Mouse (Mus musculus): Measurements from ENCODE around the gene Larp4. TPM values are rescaled to one million over a fixed set of nuclear protein-coding genes. Genes with fewer than 3 reads are reported as not detected.
"Not testable (repeated sequence)": the region's sequence is repeated elsewhere in the genome, so short reads cannot be mapped to it uniquely, and the experiment has no call there.

Gene Larp4
- total RNA-seq (2022) = 10 to 100 TPM; 41.2 to 61.1 (median 53.9) TPM

GRCm38 (mm10) chr15:99969765-99970164, at the start of gene Larp4:
Gene Larp4, plus strand, starts transcription at chr15:99970065.
- DNase-seq (ENCODE audit: low spot score) = not testable (repeated sequence)

GRCm38 (mm10) chr15:99931231-99931630, 38.6 kb upstream of the Larp4 start:
- no peak for DNase-seq (ENCODE audit: low spot score)

DNA sequence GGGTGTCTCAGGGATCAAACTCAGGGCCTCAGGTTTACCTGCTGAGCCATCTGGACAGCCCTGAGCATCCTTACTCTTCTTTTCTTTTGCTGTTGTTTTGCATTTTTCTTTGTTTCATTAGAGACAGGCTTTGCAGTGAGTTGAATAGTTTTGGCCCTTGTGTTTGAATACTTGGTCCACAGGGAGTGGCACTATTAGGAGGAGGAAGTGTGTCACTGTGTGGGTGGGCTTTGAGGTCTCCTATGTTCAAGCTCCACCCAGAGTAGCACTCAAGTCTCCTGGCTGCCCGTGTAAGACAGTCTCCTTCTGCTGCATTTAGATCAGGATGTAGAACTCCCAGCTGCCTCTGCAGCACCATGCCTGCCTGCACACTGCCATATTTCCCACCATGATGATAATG, 35.4 kb upstream of the Larp4 start:
- DNase-seq (ENCODE audit: low spot score) = no peak

DNA sequence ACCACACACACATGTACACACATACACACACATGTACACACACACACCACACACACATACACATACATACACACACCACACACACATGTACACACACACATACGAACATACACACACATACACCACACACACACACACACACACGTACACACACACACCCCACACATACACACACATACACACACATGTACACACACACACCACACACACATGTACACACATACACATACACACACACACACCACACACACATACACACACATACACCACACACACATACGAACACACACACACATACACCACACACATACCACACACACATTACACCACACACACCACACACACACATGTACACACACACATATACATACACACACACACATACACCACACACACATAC, 33.2 kb upstream of the Larp4 start:
- DNase-seq (ENCODE audit: low spot score) = no peak

DNA sequence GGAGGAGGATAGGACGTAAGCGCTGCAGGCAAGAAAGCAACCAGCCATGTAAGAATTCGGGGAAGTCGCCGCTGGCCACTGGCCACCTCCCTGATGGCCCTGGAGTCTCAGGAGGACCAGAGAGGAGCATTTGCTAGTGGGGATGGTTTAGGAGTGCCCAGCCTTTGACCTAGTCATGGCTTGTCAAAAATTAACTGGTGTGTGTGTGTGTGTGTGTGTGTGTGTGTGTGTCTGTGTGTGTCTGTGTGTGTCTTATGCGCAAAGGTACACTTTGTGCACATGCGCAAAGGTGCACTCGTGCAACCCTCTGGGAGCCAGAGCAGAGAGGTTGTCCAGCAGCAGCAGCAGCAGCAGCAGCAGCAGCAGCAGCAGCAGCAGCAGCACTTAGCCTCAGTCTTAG, 32.0 kb upstream of the Larp4 start:
- DNase-seq (ENCODE audit: low spot score) = no peak

GRCm38 (mm10) chr15:99940426-99940825, 29.4 kb upstream of the Larp4 start:
- no peak for DNase-seq (ENCODE audit: low spot score)

DNA sequence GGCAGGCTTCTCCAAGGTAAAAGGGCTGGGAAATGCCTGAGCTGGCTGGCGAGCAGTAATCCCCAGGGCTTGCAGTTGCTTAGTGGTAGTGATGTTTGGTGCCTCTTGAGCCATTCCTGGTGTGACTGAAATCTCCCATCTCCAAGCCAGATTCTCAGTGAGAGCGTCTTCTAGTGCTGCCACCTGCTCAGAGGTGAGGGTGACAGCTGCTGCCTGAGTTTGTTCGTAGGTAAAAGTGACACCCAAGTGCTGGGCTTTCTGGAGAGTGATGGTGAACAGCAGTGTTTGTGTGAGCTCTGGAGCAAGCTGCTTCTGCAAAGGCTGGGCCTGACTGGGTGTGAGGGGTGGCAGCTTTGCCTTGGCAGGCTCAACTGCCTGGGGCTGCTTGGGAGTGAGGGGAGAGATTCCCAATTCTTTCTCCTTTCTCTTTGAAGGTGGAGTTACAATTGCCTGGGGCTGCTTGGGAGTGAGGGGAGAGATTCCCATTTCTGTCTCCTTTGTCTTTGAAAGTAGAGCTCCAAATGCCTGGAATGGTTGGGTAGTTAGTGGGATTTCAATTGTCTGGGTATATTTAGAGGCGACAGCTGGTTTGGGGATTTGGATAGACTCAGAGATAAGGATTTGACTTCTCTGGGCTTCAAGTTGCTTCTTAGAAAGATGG, 28.8 kb upstream of the Larp4 start:
- DNase-seq (ENCODE audit: low spot score) = no peak

DNA sequence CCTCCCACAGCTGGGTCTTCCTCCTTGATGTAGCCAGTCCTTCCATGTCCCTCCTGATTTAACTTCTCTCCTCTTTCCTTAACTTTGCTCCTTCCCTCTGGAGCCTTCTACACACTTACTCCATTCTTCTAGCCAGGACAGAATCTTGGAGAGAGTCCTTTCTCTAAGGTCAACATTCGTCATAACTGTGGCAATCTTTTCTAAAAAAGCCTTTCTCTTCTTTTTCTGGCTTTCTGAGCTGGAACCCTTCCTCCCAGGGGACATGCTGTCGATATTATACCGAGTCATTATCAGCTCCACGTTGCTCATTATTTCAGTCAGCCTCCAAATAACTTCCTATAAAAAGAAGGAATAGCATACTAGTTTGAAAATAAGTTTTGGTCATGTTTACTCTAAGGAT, 14.5 kb upstream of the Larp4 start:
- DNase-seq (ENCODE audit: low spot score) = no peak

- DNase-seq (ENCODE audit: low spot score) = no peak
These were observed 4.6 kb upstream of the Larp4 start for GRCm38 (mm10) chr15:99965103-99965775.

DNA sequence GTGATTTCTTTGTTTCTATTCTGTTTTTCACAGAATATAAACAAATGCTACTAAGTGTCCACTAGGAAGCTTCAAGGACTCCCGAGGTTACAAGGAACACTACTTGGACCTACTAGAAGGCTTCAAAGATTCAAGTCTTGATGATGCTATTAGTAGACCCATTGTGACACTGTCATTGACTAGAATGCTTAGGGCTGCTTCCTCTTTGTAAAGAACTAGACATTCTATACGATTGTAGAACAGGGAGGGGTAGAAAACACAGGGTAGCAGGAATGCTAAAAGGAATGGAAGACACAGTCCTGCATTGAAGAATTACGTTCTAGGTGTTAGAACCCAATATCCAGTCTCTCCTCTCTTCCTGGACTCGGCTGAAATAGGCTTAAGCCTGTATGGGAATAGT, 2.9 kb upstream of the Larp4 start, which contains the start of gene Fam186a:
Gene Fam186a, minus strand, starts transcription at position 101 of the 400 bp plus-strand sequence.
- no peak for DNase-seq (ENCODE audit: low spot score)

GRCm38 (mm10) chr15:99970606-99971005, 741 bp downstream of the Larp4 start:
- peak; percentile 68 for DNase-seq (ENCODE audit: low spot score)

DNA sequence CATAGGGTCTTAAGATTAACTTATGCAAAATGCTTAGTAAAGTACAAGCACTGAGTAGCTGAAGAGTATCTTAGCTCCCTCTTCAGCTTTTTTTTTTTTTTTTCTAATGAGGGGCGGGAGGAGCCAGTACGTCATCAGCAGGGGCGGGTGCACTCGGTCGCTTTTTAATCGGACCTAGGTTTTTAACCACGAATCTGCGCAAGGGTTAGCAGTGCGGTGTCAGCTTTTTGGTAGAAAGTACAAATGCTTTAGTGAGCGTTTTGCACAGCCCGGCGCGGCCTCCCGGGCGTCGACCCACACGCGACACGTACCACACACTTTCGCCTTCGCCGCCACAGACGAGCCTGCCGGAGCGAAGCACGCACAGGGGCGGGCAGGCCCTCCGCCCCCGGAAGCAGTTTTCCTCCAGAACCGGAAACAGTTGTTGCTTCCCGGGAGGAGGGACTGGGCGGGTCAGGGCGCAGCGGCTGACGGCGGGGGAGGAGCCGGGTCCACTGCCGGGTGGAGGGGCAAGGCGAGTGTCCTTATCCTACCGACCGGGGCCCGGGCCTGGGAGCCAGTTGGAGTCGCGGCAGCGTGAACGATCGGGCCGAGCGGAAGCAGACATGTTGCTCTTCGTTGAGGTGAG, 2.6 kb downstream of the Larp4 start:
- DNase-seq (ENCODE audit: low spot score) = peak; percentile 97

- DNase-seq (ENCODE audit: low spot score) = no peak
These were observed 3.4 kb downstream of the Larp4 start for GRCm38 (mm10) chr15:99972989-99973911.

- DNase-seq (ENCODE audit: low spot score) = no peak
These were observed 4.8 kb downstream of the Larp4 start for GRCm38 (mm10) chr15:99974476-99975220.

- DNase-seq (ENCODE audit: low spot score) = not testable (repeated sequence)
These were observed 6.3 kb downstream of the Larp4 start for GRCm38 (mm10) chr15:99976121-99976520.

- DNase-seq (ENCODE audit: low spot score) = no peak
These were observed 9.4 kb downstream of the Larp4 start for GRCm38 (mm10) chr15:99979266-99979665.

DNA sequence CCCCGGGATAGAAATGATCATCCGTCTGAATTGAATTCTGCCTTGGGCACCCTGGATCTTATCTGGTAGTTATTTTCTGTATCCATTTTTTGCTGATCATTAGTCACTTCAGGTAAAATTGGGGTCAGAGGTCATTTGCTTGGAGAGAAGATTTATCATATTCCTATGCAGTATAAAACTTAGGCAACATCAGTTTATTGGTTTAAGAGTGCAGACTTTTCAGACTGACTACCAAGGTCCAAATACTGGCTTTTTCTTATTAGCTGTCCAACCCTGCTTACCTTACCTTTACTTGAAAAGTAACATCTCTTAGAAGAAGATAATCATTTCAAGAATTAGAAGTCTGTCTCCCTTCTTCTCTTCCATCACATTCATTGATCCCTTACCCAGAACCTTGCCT, 9.8 kb downstream of the Larp4 start:
- DNase-seq (ENCODE audit: low spot score) = no peak

DNA sequence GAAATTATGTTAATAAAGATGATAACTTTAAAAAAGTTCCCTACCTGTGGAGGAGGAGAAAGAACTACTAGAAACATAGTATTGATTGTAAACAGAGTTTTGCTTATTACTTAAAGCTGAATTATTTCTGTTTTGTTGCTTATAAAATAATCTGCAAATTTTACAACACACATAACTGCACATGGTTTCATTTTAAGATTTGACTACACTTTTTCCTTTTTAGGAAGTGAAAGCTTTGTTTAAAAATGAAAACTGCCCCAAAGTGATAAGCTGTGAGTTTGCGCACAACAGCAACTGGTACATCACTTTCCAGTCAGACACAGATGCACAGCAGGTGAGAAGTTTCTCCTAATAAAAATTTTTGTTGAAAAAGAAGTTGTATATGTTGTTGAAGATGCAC, 23.2 kb downstream of the Larp4 start:
- DNase-seq (ENCODE audit: low spot score) = no peak

DNA sequence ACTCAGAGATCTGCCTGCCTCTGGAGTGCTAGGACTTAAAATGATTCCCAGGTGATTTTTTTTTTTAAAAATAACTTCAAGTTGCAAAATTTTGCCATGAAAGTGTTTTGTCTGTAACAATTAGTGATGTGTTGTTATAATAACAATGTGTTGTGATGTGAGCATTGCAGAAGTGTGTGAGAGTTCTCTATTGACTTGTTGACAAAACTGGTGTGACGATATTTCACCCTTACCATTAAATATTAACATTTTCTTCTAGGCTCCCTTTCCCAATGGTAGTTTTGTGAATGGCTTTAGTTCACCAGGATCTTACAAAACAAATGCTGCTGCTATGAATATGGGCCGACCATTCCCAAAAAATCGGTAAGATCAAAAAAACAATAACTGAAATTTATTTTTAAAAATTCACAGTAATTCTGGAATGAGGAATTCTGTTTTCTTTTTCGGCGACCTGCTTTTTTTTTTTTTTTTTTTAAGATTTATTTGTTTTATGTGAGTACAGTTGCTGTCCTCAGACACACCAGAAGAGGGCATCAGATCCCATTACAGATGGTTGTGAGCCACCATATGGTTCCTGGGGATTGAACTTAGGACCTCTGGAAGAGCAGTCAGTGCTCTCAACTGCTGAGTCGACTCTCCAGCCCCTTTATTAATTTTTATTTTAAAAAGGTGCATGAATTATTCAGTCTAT, 27.4 kb downstream of the Larp4 start:
- DNase-seq (ENCODE audit: low spot score) = no peak

DNA sequence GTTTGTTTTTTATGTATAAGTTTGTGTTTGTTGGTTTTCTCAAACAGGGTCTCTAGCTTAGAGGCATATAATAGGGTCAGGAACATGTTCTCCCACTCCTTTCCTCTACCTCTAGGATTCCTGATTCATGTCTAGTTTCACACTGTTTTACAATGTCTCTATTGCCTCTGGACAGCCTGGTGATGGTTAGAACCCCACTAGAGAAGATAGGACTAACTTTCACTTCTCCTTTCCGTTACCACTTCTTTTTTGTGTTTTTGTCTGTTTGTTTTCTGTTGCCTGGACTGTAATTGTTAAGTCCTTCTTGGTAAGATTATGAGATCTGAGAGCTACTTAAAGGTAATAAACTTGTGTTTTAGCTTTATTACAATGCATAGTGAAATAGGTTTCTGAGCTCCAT, 29.5 kb downstream of the Larp4 start:
- DNase-seq (ENCODE audit: low spot score) = no peak
